Mouse (Mus musculus): ENCODE data around the gene Ptpn20.

GRCm38 (mm10) chr14:33549856-33550255 is 39.2 kb upstream of the Ptpn20 start:
- TF ChIP-seq CTCF (IDR thresholded peaks at IDR 0.05): no peak
- TF ChIP-seq POLR2A (IDR thresholded peaks at IDR 0.05; ENCODE audit: insufficient read depth, low read depth, low read length): no peak
